Mouse (Mus musculus) liver, embryonic 16.5 days (tissue): Measurements from ENCODE around the gene Exoc3l4. TPM values are rescaled to one million over a fixed set of nuclear protein-coding genes. Genes with fewer than 3 reads are reported as not detected.

Source experiments
- ATAC-seq: fragments of 200-750 bp; cut with Nextera tagmentation; 2 replicates; pipeline ENCODE4 v1.8.0; 2017; ENCODE audit warnings: low read depth, mild to moderate bottlenecking, moderate number of reproducible peaks, moderate library complexity
- H3K27ac ChIP-seq: fragments of 300-500 bp; sonication (generic); 2 replicates; pipeline ENCODE4 v1.5.1; 2014; ENCODE audit warnings: mild to moderate bottlenecking, low read length
- H3K27me3 ChIP-seq: fragments of 300-500 bp; sonication (generic); 2 replicates; pipeline ENCODE4 v1.6.1; 2014; ENCODE audit warnings: low read depth, low read length, mixed read lengths; ENCODE audit not compliant: control insufficient read depth, insufficient read depth
- H3K36me3 ChIP-seq: fragments of 300-500 bp; sonication (generic); 2 replicates; pipeline ENCODE4 v1.6.1; 2014; ENCODE audit warnings: mild to moderate bottlenecking; ENCODE audit not compliant: control insufficient read depth, insufficient read depth
- H3K4me1 ChIP-seq: fragments of 300-500 bp; sonication (generic); 2 replicates; pipeline ENCODE4 v1.6.1; 2014; ENCODE audit warnings: low read depth, low read length, mixed read lengths; ENCODE audit not compliant: control insufficient read depth
- H3K4me2 ChIP-seq: fragments of 300-500 bp; sonication (generic); 2 replicates; pipeline ENCODE4 v1.6.1; 2014; ENCODE audit warnings: low read depth, low read length, mixed read lengths
- H3K4me3 ChIP-seq: fragments of 300-500 bp; sonication (generic); 2 replicates; pipeline ENCODE4 v1.5.1; 2014; ENCODE audit warnings: low read depth, mild to moderate bottlenecking, low read length
- H3K9ac ChIP-seq: fragments of 300-500 bp; sonication (generic); 2 replicates; pipeline ENCODE4 v1.6.1; 2014; ENCODE audit warnings: low read depth, low read length
- H3K9me3 ChIP-seq: fragments of 300-500 bp; sonication (generic); replicated peaks from 2 replicates; pipeline ENCODE4 v1.6.1; 2016; ENCODE audit warnings: low read length; ENCODE audit not compliant: control insufficient read depth
- WGBS: fragments of 180-500 bp; shearing (Covaris S2); extraction: QIAGEN DNeasy Blood & Tissue Kit; methylation state at CpG from one replicate; pipeline ENCODE4 v1.1.7; 2014; ENCODE audit not compliant: insufficient replicate concordance; 5-methylcytosine and 5-hydroxymethylcytosine counted together
- polyA plus RNA-seq: library from polyadenylated mRNA; unstranded; fragments of >200 nt; fragmentation: Nextera tagmentation; extraction: Ambion mirVana; gene quantifications from 2 replicates; pipeline ENCODE4 v1.2.1, GENCODE M21; 2015

Exoc3l4 gene
- polyA plus RNA-seq, 1 experiment from 2014 or later = 28.5 TPM

DNA sequence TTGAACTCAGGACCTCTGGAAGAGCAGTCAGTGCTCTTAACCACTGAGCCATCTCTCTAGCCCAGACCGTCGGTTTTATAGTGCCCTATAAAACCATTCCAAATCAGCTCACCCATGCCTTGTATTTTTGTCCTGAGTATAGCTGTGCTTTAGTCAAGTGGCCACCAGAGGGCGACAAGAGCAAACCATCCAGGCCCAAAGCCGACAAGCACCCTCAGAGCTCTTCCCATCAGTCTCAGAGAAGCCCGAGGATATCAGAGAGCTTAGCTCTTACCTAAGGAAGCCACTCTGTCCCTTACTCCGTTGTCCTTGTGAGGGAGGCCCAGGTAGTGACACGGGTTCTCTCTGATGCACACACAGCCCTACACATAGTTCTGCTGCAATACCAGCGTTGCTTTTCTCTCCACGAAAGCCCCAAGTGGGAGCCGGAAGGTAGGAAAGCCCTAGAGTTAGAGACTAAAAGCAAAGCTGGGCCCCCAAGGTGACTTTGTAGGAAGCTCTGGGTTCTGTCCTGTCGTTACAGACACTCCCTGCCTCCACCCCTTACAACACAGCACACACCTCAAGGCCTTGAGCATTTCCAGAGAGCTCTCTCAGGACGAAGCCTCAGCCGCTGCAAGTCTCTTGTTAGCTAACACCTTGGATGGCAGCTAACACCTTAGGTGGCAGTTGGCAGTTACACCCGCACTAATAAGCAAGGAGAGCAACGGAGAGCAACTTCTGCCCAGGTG, 15.2 kb upstream of the Exoc3l4 start:
- 21% methylated on average over 15 of the region's 15 CpGs for WGBS
- H3K9me3 ChIP-seq = no peaks in the 10 kb centered on the region
- no peak overlapping the region for H3K4me3 ChIP-seq
- H3K27me3 ChIP-seq = peaks cover 16% of the 10 kb centered on the region
- no peaks in the 10 kb centered on the region for H3K36me3 ChIP-seq
- H3K9ac ChIP-seq = no peak overlapping the region
- ATAC-seq = no peak; the same call in 1 of the 2 replicates
- H3K27ac ChIP-seq = no peak overlapping the region
- no peaks in the 10 kb centered on the region for H3K4me1 ChIP-seq
- H3K4me2 ChIP-seq = no peak overlapping the region

GRCm38 (mm10) chr12:111404880-111405279, 11.9 kb upstream of the Exoc3l4 start:
- Histone ChIP-seq H3K4me1 (no peaks in the 10 kb centered on the region), H3K36me3 (no peaks in the 10 kb centered on the region), H3K27ac (no peak overlapping the region), H3K4me2 (no peak overlapping the region), H3K9me3 (no peaks in the 10 kb centered on the region), H3K27me3 (peaks cover 34% of the 10 kb centered on the region), H3K9ac (no peak overlapping the region), H3K4me3 (no peak overlapping the region)
- WGBS = 49% methylated on average over 10 of the region's 10 CpGs
- ATAC-seq = no peak

DNA sequence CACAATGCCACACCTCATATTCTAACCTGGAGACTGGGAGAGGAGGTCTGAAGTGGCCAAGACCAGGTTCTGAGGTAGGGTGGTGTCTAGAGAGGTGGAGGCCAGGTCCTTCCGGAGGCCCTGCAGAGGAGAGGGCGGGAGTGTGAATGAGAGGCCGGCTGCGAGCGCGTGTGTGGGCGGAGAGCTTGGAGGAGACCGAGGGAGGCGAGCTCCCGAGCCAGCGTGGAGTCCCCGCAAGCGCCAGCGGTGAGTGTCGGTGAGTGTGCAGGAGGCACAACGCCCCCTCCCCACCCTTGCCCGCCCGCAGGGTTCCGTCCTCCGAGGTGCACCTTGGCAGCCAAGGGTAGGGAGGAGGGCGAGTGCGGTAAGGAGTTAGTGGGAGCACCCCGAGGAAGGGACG, 10.2 kb upstream of the Exoc3l4 start, which contains the start of gene Lbhd2:
Gene Lbhd2 (plus strand): TSS at position 188 of the 400 bp plus-strand sequence.
- Histone ChIP-seq H3K4me3 (no peak within 1 kb of the TSS), H3K27ac (no peak within 1 kb of the TSS), H3K4me2 (no peak within 1 kb of the TSS), H3K4me1 (no peaks in the 10 kb centered on the region), H3K27me3 (peaks cover 34% of the 10 kb centered on the region), H3K9me3 (no peaks in the 10 kb centered on the region), H3K36me3 (no peaks in the 10 kb centered on the region), H3K9ac (no peak within 1 kb of the TSS)
- 1% methylated on average over 22 of the region's 24 CpGs for WGBS
- no peak for ATAC-seq

DNA sequence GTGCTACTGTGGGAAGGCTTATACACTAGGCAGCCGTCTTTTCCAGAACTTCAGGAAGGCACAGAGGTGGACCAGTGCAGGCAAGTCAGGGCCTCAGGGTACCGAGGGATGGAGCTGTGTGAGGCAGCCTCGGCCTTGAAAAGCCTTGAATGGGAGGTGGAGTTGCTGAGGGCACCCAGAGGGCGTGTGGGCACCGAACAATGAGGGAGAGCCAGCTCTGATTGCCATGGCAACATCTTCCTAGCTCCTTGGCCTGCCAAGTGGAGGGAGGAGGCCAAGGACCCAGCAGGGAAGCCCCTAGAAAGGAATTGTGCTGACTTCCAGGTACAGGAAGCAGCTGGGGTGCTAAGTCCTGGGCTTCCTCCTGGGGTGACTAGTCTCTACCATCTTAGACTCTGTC, 7.2 kb upstream of the Exoc3l4 start:
- H3K4me1 ChIP-seq = peaks cover 8% of the 10 kb centered on the region
- ATAC-seq = no peak
- H3K4me2 ChIP-seq = no peak overlapping the region
- 46% methylated on average over 5 of the region's 5 CpGs for WGBS
- no peak overlapping the region for H3K4me3 ChIP-seq
- H3K9me3 ChIP-seq = no peaks in the 10 kb centered on the region
- no peak overlapping the region for H3K9ac ChIP-seq
- peaks cover 24% of the 10 kb centered on the region for H3K27me3 ChIP-seq
- H3K36me3 ChIP-seq = no peaks in the 10 kb centered on the region
- H3K27ac ChIP-seq = no peak overlapping the region

GRCm38 (mm10) chr12:111411631-111412355, 5.0 kb upstream of the Exoc3l4 start:
- Histone ChIP-seq H3K27ac (no peak overlapping the region), H3K9ac (no peak overlapping the region), H3K9me3 (no peaks in the 10 kb centered on the region), H3K36me3 (no peaks in the 10 kb centered on the region), H3K4me2 (no peak overlapping the region), H3K4me3 (no peak overlapping the region), H3K27me3 (peaks cover 16% of the 10 kb centered on the region), H3K4me1 (peaks cover 8% of the 10 kb centered on the region)
- no peak for ATAC-seq
- WGBS = 68% methylated on average over 8 of the region's 8 CpGs

DNA sequence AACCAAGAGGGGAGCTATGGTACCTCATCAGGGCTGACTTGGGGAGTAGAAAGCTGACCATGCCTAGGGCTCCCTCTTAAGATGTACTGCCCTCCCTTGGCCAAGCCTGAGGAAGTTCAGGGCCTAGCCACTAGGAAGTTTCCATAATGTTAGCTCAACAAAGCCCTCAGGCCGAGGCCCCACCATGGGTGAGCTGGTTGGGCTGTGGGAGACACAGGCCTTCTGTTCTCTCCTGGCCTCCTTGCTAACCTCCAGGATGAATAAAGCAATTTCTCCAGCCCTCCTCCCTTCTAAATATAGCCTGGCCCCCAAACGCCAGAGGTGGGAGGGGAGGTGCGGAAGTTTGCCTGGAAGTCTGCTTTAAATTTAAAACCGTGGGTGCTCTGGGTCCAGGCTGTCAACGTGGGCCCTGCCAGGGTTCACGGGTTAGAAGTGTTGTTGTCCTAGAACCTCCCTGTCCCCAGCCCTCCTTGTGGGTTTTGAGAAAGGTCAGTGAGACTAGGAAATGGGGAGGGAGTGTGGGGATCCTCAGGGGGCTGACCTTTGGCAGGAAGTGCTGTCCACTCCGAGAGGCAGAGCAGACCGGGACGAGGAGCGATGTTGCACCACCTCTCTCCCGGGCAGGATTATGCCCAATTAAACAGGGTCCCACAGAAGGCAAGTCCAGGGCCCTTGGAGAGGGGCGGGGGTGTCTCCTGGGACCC, 4.1 kb upstream of the Exoc3l4 start:
- Histone ChIP-seq H3K9ac (no peak overlapping the region), H3K27me3 (peaks cover 7% of the 10 kb centered on the region; the same call in 1 of the 2 replicates), H3K27ac (no peak overlapping the region)

DNA sequence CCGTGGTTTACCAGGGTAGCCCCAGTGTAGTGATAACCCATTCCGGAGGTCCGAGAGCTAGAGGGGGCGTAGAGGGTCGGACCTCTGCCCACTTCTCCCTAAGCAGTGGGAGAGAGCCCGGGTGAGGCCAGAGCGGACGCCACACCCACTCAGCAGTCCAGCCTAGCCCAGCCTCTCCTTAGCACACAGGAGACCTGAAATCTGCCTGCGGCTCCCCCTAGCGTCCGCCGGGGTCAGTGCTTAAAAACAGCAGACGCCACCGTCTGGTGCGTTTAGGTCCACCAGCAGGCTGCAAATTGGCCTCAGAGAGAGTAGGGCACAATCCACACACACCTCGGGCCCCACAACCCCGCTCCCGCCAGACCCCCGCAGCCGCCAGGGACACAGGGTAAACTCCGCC, 3.5 kb upstream of the Exoc3l4 start:
- Histone ChIP-seq H3K9me3 (no peaks in the 10 kb centered on the region), H3K4me2 (peak overlapping the region; percentile 43), H3K4me1 (peaks cover 8% of the 10 kb centered on the region), H3K27ac (no peak overlapping the region), H3K36me3 (no peaks in the 10 kb centered on the region), H3K27me3 (peaks cover 3% of the 10 kb centered on the region; the same call in 1 of the 2 replicates), H3K9ac (no peak overlapping the region), H3K4me3 (peak overlapping the region; percentile 12; the same call in 1 of the 2 replicates)
- under 1% methylated on average over 21 of the region's 21 CpGs for WGBS
- peak; percentile 61 for ATAC-seq

More for the DNA sequence above, 4.1 kb upstream of the Exoc3l4 start:
- ATAC-seq = no peak
- 28% methylated on average over 12 of the region's 12 CpGs for WGBS
- no peaks in the 10 kb centered on the region for H3K9me3 ChIP-seq
- H3K4me2 ChIP-seq = peak overlapping the region; percentile 43
- H3K4me1 ChIP-seq = peaks cover 8% of the 10 kb centered on the region
- H3K4me3 ChIP-seq = peak overlapping the region; percentile 12; the same call in 1 of the 2 replicates
- no peaks in the 10 kb centered on the region for H3K36me3 ChIP-seq

GRCm38 (mm10) chr12:111419918-111420317, 3.1 kb downstream of the Exoc3l4 start:
- WGBS = 22% methylated on average over 5 of the region's 5 CpGs
- peaks cover 21% of the 10 kb centered on the region for H3K4me1 ChIP-seq
- no peaks in the 10 kb centered on the region for H3K9me3 ChIP-seq
- H3K9ac ChIP-seq = no peak overlapping the region
- no peaks in the 10 kb centered on the region for H3K36me3 ChIP-seq
- H3K27me3 ChIP-seq = peaks cover 34% of the 10 kb centered on the region
- no peak for ATAC-seq
- H3K4me2 ChIP-seq = 0 out of 2 replicates have a peak overlapping the region, but pooled peaks have one; percentile 41
- peak overlapping the region; percentile 48; the same call in 1 of the 2 replicates for H3K27ac ChIP-seq
- H3K4me3 ChIP-seq = 0 out of 2 replicates have a peak overlapping the region, but pooled peaks have one; percentile 8
